Mouse (Mus musculus) liver, adult 2 months (tissue): ENCODE measurements around the gene 1810043G02Rik.
"Not testable (repeated sequence)": the region's sequence is repeated elsewhere in the genome, so short reads cannot be mapped to it uniquely, and the experiment has no call there.

Source experiments
- CTCF ChIP-seq: fragments of 200-500 bp; IDR thresholded peaks from 2 replicates; pipeline ENCODE4 v1.5.1; 2011; ENCODE audit warnings: low read depth, low read length, control low read depth
- POLR2A ChIP-seq: fragments of 200-500 bp; IDR thresholded peaks from 2 replicates; pipeline ENCODE4 v1.6.1; 2011; ENCODE audit warnings: low read length, control low read depth; ENCODE audit not compliant: insufficient read depth; ENCODE audit errors: extremely low read depth

GRCm38 (mm10) chr10:77950468-77950867 lies 27.9 kb upstream of the 1810043G02Rik start:
- TF ChIP-seq CTCF, POLR2A: not testable (repeated sequence)
